Mouse (Mus musculus): ENCODE data around the gene Igfbp7.

GRCm38 (mm10) chr5:77357405-77358149, 50.3 kb downstream of the Igfbp7 start:
- peak; percentile 40; the same call in 1 of the 2 replicates for TF ChIP-seq POLR2A (IDR thresholded peaks at IDR 0.05; ENCODE audit: insufficient read depth, low read depth, low read length)
- TF ChIP-seq CTCF (IDR thresholded peaks at IDR 0.05) = no peak
- 0 out of 2 replicates have a peak, but pooled peaks have one; percentile 22 for TF ChIP-seq EP300 (IDR thresholded peaks at IDR 0.05; ENCODE audit: insufficient read depth, low read depth, low read length)

All from heart, adult 2 months (tissue).